Comparison of ENCODE assay signal across 25 mouse cellular contexts in the genomic region with DNA sequence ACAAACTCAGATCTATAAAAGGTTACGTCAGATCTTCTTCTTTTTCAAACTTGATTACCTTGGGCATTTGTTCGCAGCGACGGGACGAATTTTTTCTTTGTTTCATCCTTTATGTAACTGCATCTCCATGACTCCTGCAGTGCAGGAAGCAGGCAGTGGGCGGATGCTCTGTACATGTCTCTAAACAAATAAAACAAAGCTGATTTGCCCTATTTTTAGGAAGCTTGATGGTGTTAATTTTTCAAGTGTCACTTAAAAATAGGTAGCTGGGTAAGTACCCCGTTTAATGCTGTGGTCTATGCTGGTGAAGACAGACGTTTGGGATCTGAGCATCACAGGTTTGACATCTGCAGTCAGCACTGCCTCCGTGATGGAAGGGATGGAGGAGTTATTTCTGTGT.
"Had no signal": no experiment of that assay in that cellular context is flagged by ENCODE, and none has a peak within 500 bp of the region (broad histone marks: within the 10 kb centered on the region; RNA-seq: fewer than 3 reads in every experiment).

No protein-coding gene starts in this region.

- H3K4me1 ChIP-seq: limb, embryonic 10.5 days; liver, embryonic 12.5 days; liver, embryonic 15.5 days; lung, embryonic 15.5 days; megakaryocyte, embryonic 14.5 days; midbrain, embryonic 10.5 days; midbrain, embryonic 13.5 days; stomach, embryonic 15.5 days had no signal

- DNase-seq: kidney, adult 2 months; kidney, postnatal 25 days; layer of hippocampus, postnatal 36 days; liver; lung, adult 18-20 months; lung, postnatal 10 days; lung, postnatal 36 days; right cerebral cortex, postnatal 14 days; spleen, adult 18-20 months; thymus, adult 18-20 months; thymus, postnatal 36 days had no signal

- ATAC-seq: intestine, postnatal 0 days; liver, embryonic 12.5 days; midbrain, embryonic 13.5 days; midbrain, embryonic 16.5 days had no signal

- H3K27me3 ChIP-seq: limb, embryonic 13.5 days; liver, embryonic 12.5 days; liver, embryonic 15.5 days; lung, embryonic 15.5 days; megakaryocyte, embryonic 14.5 days; midbrain, embryonic 13.5 days; neural tube, embryonic 13.5 days; stomach, embryonic 15.5 days had no signal

- H3K4me3 ChIP-seq: limb, embryonic 10.5 days; limb, embryonic 13.5 days; liver, embryonic 12.5 days; liver, embryonic 15.5 days; lung, embryonic 15.5 days; megakaryocyte, embryonic 14.5 days; midbrain, embryonic 10.5 days; midbrain, embryonic 13.5 days; myocyte; neural tube, embryonic 13.5 days; stomach, embryonic 15.5 days had no signal

- H3K4me2 ChIP-seq: limb, embryonic 13.5 days; liver, embryonic 12.5 days; liver, embryonic 15.5 days; lung, embryonic 15.5 days; midbrain, embryonic 13.5 days; neural tube, embryonic 13.5 days; stomach, embryonic 15.5 days had no signal

- H3K9ac ChIP-seq: limb, embryonic 13.5 days; liver, embryonic 12.5 days; liver, embryonic 15.5 days; lung, embryonic 15.5 days; midbrain, embryonic 13.5 days; neural tube, embryonic 13.5 days; stomach, embryonic 15.5 days had no signal

- H3K36me3 ChIP-seq: limb, embryonic 10.5 days; limb, embryonic 13.5 days; liver, embryonic 12.5 days; liver, embryonic 15.5 days; lung, embryonic 15.5 days; midbrain, embryonic 10.5 days; midbrain, embryonic 13.5 days; neural tube, embryonic 13.5 days; stomach, embryonic 15.5 days had no signal

- H3K27ac ChIP-seq: kidney, postnatal 0 days; limb, embryonic 10.5 days; liver, embryonic 12.5 days; liver, embryonic 15.5 days; lung, embryonic 15.5 days; midbrain, embryonic 10.5 days; midbrain, embryonic 13.5 days; neural tube, embryonic 13.5 days; stomach, embryonic 15.5 days had no signal

- H3K9me3 ChIP-seq: limb, embryonic 10.5 days; limb, embryonic 13.5 days; liver, embryonic 12.5 days; liver, embryonic 15.5 days; lung, embryonic 15.5 days; stomach, embryonic 15.5 days had no signal
